ENCODE assay signal across 24 mouse cellular contexts in the genomic region with DNA sequence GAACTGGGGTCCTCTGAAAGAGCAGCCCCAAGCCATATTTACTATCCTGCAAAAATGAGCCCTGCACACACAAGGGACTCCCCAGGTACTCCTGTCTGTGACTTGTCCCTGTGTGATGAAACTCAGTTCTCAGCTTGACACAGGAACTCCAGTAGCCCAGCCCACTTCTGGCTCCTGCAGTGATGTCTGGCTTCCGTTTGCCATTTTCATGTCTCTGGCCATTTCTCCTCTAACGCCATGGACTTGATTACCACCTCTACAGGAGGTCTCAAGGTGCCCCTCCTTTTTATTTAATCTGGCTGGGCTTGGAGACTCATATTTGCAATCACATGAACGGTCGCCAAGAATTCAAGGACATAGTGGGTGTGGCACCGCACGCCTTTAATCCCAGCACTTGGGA.
"Had no signal": no experiment of that assay in that cellular context is flagged by ENCODE, and none has a peak within 500 bp of the region (broad histone marks: within the 10 kb centered on the region; RNA-seq: fewer than 3 reads in every experiment).

No protein-coding gene starts in this region.

- DNase-seq: gastrocnemius, adult 2 months; gastrocnemius, postnatal 10 days; gastrocnemius, postnatal 25 days; heart, adult 2 months; heart, postnatal 14 days; heart, postnatal 36 days; kidney, adult 11 months; kidney, adult 2 months; kidney, adult 9 months; kidney, postnatal 14 days; kidney, postnatal 36 days; layer of hippocampus, adult 9-11 months; liver; liver, embryonic 13.5 days had no signal

- H3K36me3 ChIP-seq: heart, embryonic 13.5 days; heart, embryonic 15.5 days; hindbrain, embryonic 13.5 days; hindbrain, embryonic 15.5 days; kidney, embryonic 15.5 days; limb, embryonic 10.5 days; limb, embryonic 12.5 days; liver, embryonic 13.5 days had no signal

- ATAC-seq: hindbrain, postnatal 0 days; intestine, embryonic 16.5 days had no signal

- H3K4me3 ChIP-seq: gastrocnemius, adult 2 months; heart, adult 2 months; heart, embryonic 13.5 days; heart, embryonic 15.5 days; hindbrain, embryonic 13.5 days; hindbrain, embryonic 15.5 days; kidney, embryonic 15.5 days; left cerebral cortex, adult 2 months; limb, embryonic 10.5 days; limb, embryonic 12.5 days; liver, embryonic 13.5 days had no signal

- H3K27me3 ChIP-seq: heart, embryonic 15.5 days; hindbrain, embryonic 13.5 days; hindbrain, embryonic 15.5 days; kidney, embryonic 15.5 days; limb, embryonic 12.5 days; liver, embryonic 13.5 days had no signal

- H3K4me1 ChIP-seq: heart, embryonic 13.5 days; heart, embryonic 15.5 days; kidney, embryonic 15.5 days; limb, embryonic 12.5 days had no signal

- H3K9me3 ChIP-seq: heart, embryonic 13.5 days; heart, embryonic 15.5 days; hindbrain, embryonic 13.5 days; hindbrain, embryonic 15.5 days; kidney, embryonic 15.5 days; limb, embryonic 10.5 days; limb, embryonic 12.5 days; liver, embryonic 13.5 days had no signal
